Mouse (Mus musculus): Measurements from ENCODE around the gene Cdsn. TPM values are rescaled to one million over a fixed set of nuclear protein-coding genes. Genes with fewer than 3 reads are reported as not detected.

Cdsn gene
- polyA plus RNA-seq (2014; fragmentation: Illumina TruSeq; extraction: RNeasy Lipid Tissue Mini Kit (QIAGEN cat#74804); ENCODE audit: low read depth, low replicate concordance): 0.47 TPM

DNA sequence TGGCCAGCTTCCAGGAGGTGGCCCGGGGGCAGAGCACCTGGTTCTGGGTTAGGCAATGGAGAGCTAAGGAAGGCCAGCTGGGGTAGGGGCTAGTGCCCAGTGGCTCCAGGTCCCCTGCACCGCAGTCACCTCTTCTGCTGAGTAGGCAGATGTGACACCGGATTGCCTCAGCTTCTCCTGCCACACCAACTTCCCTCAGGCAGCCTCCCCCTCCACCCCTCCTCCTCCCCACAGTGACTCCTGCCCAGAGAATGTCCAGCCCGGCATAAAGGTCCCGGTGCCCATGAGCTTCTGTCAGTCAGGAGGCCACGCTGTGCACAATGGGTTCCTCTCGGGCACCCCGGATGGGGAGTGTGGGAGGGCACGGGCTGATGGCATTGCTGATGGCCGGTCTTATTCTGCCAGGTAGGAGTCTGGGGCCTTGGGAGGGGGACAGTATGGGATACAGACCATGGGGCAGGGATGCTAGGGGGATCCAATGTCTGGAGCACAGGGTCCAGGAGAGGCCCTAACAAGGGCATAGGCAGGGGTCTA, at the start of gene Cdsn:
Cdsn (plus strand) TSS at position 248 of the 534 bp plus-strand sequence.

DNA sequence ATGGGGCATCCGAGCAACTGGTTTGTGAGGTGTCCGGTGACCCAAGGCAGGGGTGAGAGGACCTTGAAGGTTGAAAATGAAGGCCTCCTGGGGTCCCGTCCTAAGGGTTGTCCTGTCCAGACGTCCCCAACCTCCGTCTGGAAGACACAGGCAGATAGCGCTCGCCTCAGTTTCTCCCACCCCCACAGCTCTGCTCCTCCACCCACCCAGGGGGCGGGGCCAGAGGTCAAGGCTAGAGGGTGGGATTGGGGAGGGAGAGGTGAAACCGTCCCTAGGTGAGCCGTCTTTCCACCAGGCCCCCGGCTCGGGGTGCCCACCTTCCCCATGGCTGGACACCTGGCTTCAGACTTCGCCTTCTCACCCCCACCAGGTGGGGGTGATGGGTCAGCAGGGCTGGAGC, 46.2 kb upstream of the Cdsn start, which contains the start of gene Pou5f1:
Pou5f1 (plus strand) TSS at position 243 of the 400 bp plus-strand sequence.

DNA sequence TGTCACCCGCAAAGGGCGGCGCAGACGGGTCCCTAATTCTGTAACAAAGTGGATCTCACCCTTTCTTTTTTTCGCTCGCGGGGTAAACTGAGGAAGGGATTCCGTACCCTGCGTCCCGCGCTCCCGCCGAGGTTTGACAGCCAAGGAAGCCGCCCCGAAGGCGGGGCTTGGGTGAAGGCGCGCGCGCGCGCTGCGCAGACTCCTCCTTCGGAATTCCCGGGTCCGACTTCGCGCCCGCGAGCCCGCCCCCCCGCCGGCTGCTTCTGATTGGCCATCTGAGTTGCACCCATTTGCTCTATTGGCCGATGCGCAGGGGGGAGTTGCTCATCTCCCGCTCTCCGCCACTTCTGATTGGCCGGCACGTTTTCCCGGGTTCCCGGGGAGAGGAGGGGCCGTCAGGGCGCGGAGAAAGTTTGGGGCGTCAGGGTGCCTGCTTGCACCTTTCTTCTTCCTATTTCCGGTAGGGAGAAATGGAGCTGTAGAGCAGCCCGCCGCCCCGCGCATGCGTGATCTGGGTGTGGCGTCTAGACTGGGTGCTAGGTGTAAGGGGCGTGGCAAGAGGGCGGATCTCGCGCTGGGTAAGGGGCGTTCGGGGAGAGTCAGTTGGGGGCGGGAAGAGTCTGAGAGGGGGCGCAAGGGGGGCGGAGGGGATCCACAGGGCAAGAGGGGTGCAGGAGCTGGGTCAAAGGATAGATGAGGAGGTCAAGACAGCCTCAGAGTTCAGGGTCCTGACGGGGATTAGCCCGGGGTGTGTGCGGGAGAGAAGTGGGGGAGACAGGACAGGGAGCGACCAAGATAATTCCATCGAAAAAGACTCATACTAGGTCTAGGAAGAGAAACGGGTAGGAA, 35.1 kb upstream of the Cdsn start, which contains the start of the genes Tcf19 and Cchcr1:
Tcf19 (minus strand) TSS at position 173 of the 849 bp plus-strand sequence.
Cchcr1 (plus strand) TSS at position 449 of the 849 bp plus-strand sequence.

DNA sequence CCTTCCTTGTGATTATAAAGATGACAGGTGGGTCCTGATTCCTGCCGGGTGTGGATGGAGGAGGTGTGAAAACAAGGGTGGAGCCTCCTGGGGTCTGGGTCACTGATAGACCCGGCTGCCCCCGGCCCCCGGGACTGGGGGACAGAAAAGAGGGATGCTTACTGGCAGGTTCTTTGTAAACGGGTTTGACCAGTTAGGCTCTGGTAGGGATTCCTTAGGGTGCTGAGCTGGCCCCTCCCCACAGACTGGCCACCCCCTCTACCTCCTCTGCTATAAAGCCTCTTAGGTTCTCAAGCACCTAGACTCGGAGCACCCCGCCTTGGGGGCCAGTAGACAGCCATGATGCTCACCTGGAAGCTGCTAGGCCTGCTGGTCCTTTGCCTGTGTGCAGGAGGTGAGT, 19.0 kb upstream of the Cdsn start, which contains the start of gene Psors1c2:
Psors1c2 (plus strand) TSS at position 301 of the 400 bp plus-strand sequence.

DNA sequence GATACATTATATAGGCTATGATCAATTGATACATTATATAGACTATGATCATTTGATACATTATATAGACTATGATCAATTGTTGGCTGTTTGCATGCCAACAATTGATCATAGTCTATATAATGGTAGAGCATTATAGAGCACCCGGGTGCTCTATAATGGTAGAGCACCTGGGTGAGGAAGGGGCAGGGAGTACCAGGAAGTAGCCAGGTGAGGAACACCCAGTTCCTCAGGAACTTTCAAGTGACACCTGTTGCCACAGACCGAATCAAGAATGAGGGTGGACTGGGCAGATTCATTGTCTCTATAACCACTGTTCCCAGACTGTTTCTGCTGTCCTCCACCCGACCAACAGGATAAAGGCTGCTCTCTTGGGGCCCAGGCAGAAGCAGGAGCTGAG, 15.2 kb downstream of the Cdsn start, which contains the start of gene 2300002M23Rik:
2300002M23Rik (plus strand) TSS at position 301 of the 400 bp plus-strand sequence.

DNA sequence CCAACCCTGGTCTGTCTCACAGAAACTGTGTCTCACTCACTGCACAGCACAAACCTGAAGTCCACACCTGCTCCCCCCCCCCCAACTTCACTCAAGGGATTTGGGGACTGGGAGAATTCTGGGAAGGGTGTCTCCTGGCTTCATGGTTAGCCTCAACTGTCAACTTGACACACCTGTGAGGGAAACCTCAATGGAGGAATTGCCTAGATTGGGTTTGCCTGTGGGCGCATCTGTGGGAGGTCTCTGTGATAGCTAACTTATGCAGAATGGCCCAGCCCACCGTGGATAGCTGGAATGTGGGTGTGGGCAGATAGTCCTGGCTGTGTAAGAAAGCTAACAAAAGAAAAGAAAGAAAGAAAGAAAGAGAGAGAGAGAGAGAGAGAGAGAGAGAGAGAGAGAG, 49.3 kb downstream of the Cdsn start, which contains the start of gene Sfta2:
Sfta2 (plus strand) TSS at position 301 of the 400 bp plus-strand sequence.

Other genes starting within 250 kb of the Cdsn start
- not detected for gene H2-Q1, start 231.7 kb upstream of the Cdsn start, polyA plus RNA-seq (2014; fragmentation: Illumina TruSeq; extraction: RNeasy Lipid Tissue Mini Kit (QIAGEN cat#74804); ENCODE audit: low read depth, low replicate concordance)
- gene H2-Q2, start 209.9 kb upstream of the Cdsn start, polyA plus RNA-seq (2014; fragmentation: Illumina TruSeq; extraction: RNeasy Lipid Tissue Mini Kit (QIAGEN cat#74804); ENCODE audit: low read depth, low replicate concordance): 0.50 TPM
- 29.8 TPM for gene H2-Q4, start 172.5 kb upstream of the Cdsn start, polyA plus RNA-seq (2014; fragmentation: Illumina TruSeq; extraction: RNeasy Lipid Tissue Mini Kit (QIAGEN cat#74804); ENCODE audit: low read depth, low replicate concordance)
- 6.8 TPM for gene H2-Q6, start 127.3 kb upstream of the Cdsn start, polyA plus RNA-seq (2014; fragmentation: Illumina TruSeq; extraction: RNeasy Lipid Tissue Mini Kit (QIAGEN cat#74804); ENCODE audit: low read depth, low replicate concordance)
- 9.3 TPM for gene H2-Q7, start 113.0 kb upstream of the Cdsn start, polyA plus RNA-seq (2014; fragmentation: Illumina TruSeq; extraction: RNeasy Lipid Tissue Mini Kit (QIAGEN cat#74804); ENCODE audit: low read depth, low replicate concordance)
- gene H2-Q10, start 82.0 kb upstream of the Cdsn start, polyA plus RNA-seq (2014; fragmentation: Illumina TruSeq; extraction: RNeasy Lipid Tissue Mini Kit (QIAGEN cat#74804); ENCODE audit: low read depth, low replicate concordance): 1.7 TPM
- not detected for gene Pou5f1, start 46.1 kb upstream of the Cdsn start, polyA plus RNA-seq (2014; fragmentation: Illumina TruSeq; extraction: RNeasy Lipid Tissue Mini Kit (QIAGEN cat#74804); ENCODE audit: low read depth, low replicate concordance)
- 2.4 TPM for gene Tcf19, start 35.3 kb upstream of the Cdsn start, polyA plus RNA-seq (2014; fragmentation: Illumina TruSeq; extraction: RNeasy Lipid Tissue Mini Kit (QIAGEN cat#74804); ENCODE audit: low read depth, low replicate concordance)
- 3.0 TPM for gene Cchcr1, start 35.0 kb upstream of the Cdsn start, polyA plus RNA-seq (2014; fragmentation: Illumina TruSeq; extraction: RNeasy Lipid Tissue Mini Kit (QIAGEN cat#74804); ENCODE audit: low read depth, low replicate concordance)
- gene Psors1c2, start 18.9 kb upstream of the Cdsn start, polyA plus RNA-seq (2014; fragmentation: Illumina TruSeq; extraction: RNeasy Lipid Tissue Mini Kit (QIAGEN cat#74804); ENCODE audit: low read depth, low replicate concordance): 0.60 TPM
- gene 2300002M23Rik, start 15.3 kb downstream of the Cdsn start, polyA plus RNA-seq (2014; fragmentation: Illumina TruSeq; extraction: RNeasy Lipid Tissue Mini Kit (QIAGEN cat#74804); ENCODE audit: low read depth, low replicate concordance): not detected
- gene Sfta2, start 49.4 kb downstream of the Cdsn start, polyA plus RNA-seq (2014; fragmentation: Illumina TruSeq; extraction: RNeasy Lipid Tissue Mini Kit (QIAGEN cat#74804); ENCODE audit: low read depth, low replicate concordance): not detected
- gene Gm9573, start 74.5 kb downstream of the Cdsn start, polyA plus RNA-seq (2014; fragmentation: Illumina TruSeq; extraction: RNeasy Lipid Tissue Mini Kit (QIAGEN cat#74804); ENCODE audit: low read depth, low replicate concordance): not detected
- gene Mucl3, start 91.6 kb downstream of the Cdsn start, polyA plus RNA-seq (2014; fragmentation: Illumina TruSeq; extraction: RNeasy Lipid Tissue Mini Kit (QIAGEN cat#74804); ENCODE audit: low read depth, low replicate concordance): not detected
- gene Vars2, start 115.5 kb downstream of the Cdsn start, polyA plus RNA-seq (2014; fragmentation: Illumina TruSeq; extraction: RNeasy Lipid Tissue Mini Kit (QIAGEN cat#74804); ENCODE audit: low read depth, low replicate concordance): 18.8 TPM
- gene Gtf2h4, start 121.6 kb downstream of the Cdsn start, polyA plus RNA-seq (2014; fragmentation: Illumina TruSeq; extraction: RNeasy Lipid Tissue Mini Kit (QIAGEN cat#74804); ENCODE audit: low read depth, low replicate concordance): 17.7 TPM
- 21.4 TPM for gene Ddr1, start 152.5 kb downstream of the Cdsn start, polyA plus RNA-seq (2014; fragmentation: Illumina TruSeq; extraction: RNeasy Lipid Tissue Mini Kit (QIAGEN cat#74804); ENCODE audit: low read depth, low replicate concordance)